Mouse (Mus musculus) small intestine, adult 2 months (tissue): ENCODE data around the gene Pold1.

Experiments used
- CTCF ChIP-seq: fragments of 200-500 bp; IDR thresholded peaks from 2 replicates; pipeline ENCODE4 v1.5.1; 2012; ENCODE audit warnings: low read depth, mild to moderate bottlenecking, control low read depth, inconsistent platforms, low read length, moderate library complexity, mixed read lengths; ENCODE audit not compliant: insufficient replicate concordance, insufficient read length; ENCODE audit errors: extremely low read depth
- POLR2A ChIP-seq: fragments of 200-500 bp; IDR thresholded peaks from 2 replicates; pipeline ENCODE4 v1.6.1; 2012; ENCODE audit warnings: low read depth, mild to moderate bottlenecking, control low read depth, inconsistent platforms, low read length, moderate library complexity

DNA sequence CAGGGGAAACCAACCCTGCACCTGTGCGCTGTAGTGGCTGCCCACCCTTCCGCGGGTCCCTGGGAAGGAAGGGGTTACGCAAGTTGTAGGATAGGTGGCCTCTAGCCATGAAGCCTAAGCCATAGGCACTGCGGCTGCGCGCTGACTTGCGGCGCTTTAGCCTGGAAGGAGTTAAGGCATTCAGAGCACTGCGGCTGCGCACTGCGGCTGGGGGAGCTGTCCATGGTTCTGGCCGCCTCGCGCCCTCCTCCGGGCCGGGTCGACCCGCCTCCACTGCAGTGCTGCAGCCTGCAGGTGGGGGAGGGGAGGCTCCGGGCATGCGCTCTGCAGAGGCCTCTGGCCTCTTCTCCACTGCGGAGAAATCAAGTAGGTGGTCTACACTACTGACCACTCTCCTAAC, 45.1 kb upstream of the Pold1 start:
- TF ChIP-seq CTCF (no peak), POLR2A (no peak)
